Mouse (Mus musculus) heart, postnatal 14 days (tissue): ENCODE measurements around the gene Lipe. TPM values are rescaled to one million over a fixed set of nuclear protein-coding genes. Genes with fewer than 3 reads are reported as not detected.
A peak's percentile ranks its signal among the peaks of the same experiment; 100 is the strongest.
"Not testable (repeated sequence)": the region's sequence is repeated elsewhere in the genome, so short reads cannot be mapped to it uniquely, and the experiment has no call there.

ENCODE experiments used
- DNase-seq, 2 experiments: peaks; one replicate each; pipeline ENCODE4 v3.0.0; 2021 to 2022
- intact Hi-C: fragments of 180-260 bp; cut with DNase I; formaldehyde crosslinking; loops from one replicate; pipeline ENCODE4 v1.15.1; 2025
- long read RNA-seq, 2 experiments: library from polyadenylated mRNA; stranded (forward); transcript quantifications; one replicate each; pipeline ENCODE4 v2.0.0; 2021
- total RNA-seq, 2 experiments: library from RNA; stranded (reverse); gene quantifications; 2 replicates each; pipeline ENCODE4 v1.2.3; 2021

Gene Lipe
- 10 to 100 TPM; 43.2 to 55.0 TPM for total RNA-seq
- long read RNA-seq, experiment 1, partial matches to known transcripts: 3 of 9 reads
- long read RNA-seq, experiment 1, other reads (novel, unspliced or antisense): 0 of 9 reads
- long read RNA-seq, experiment 2, partial matches to known transcripts: 2 of 12 reads
- long read RNA-seq, experiment 2, other reads (novel, unspliced or antisense): 3 of 12 reads

DNA sequence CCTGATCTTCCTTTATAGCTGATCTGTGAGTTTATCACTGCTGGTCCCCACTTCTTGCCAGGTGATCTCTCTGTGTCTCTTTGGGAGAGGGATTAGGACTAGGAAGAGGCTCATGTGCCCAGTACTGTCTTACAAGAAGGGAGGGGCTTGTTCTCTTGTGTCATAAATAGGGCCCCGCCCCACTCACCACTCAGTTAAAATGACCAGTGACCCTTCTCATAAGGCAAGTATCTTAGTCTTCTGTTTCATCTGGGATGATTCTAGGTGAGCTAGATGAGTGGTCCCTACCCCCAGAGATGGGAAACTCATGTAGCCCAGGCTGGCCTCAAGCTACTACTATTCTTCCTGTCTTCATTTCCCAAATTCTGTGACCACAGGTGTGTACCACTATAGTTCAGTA, at the start of gene Lipe:
Gene Lipe, minus strand, starts transcription at position 101 of the 400 bp plus-strand sequence.
- intact Hi-C loops: loop anchor here (5.0 kb wide), 1 partner anchor 156 kb away; no protein-coding TSS in a partner anchor
- no peak for DNase-seq

DNA sequence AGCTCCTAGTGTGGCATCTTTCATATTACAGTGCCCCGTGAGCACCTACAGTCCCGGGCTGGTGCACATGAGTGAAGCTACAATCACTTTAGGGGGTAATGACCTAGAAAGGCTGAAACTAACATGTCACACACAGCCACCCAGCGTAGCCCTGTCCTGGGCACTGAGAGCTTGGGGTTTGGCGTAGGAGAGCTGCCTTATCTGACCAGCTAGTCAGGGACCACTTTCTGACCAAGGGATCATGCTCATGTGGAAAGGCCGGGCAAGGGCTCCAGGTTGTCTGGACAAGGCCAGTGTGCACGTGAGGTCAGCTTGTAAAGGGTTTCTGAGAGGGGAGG, 42.3 kb upstream of the Lipe start:
- DNase-seq: no peak
- intact Hi-C loops: no loop called here

DNA sequence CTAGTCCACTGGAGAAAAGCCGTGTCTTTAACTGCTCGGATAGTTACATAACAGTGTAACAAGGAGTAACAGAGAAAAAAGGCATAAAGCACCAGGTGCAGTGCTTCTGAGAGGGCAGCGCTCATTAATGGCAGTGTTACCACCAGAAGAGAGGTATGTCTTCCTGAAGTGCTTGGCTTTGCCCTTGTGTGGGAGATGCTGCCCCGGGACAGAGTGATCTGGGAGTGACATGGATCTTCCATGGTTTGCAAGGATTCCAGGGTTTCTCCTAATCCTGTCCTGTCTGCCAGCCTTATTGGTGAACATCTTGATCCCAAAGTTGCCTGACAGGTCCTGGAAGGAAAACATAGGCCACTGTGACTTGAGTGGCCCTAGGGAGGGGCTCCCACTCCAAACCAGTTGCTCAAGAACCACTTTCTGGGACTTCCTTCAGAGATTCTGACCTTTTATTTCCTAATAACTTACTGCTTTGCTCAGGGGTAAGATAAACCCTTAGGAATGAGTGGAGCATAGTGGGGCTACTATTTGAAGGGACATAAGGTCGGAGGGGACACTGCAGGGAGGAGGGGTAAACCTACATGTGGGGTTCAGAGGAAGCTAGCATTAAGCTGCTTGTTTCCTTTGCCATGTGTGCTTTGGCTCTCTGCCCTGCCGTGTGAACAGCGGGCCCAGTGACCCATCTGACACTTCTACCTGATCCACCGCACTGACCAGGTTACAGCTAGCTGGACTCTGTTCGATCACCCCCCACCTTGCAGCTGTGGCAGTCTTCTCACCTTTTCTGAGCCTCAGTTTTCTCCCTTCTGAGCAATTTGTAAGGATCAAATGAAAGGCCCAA, 41.7 kb upstream of the Lipe start:
- no peak for DNase-seq
- intact Hi-C loops: no loop called here

DNA sequence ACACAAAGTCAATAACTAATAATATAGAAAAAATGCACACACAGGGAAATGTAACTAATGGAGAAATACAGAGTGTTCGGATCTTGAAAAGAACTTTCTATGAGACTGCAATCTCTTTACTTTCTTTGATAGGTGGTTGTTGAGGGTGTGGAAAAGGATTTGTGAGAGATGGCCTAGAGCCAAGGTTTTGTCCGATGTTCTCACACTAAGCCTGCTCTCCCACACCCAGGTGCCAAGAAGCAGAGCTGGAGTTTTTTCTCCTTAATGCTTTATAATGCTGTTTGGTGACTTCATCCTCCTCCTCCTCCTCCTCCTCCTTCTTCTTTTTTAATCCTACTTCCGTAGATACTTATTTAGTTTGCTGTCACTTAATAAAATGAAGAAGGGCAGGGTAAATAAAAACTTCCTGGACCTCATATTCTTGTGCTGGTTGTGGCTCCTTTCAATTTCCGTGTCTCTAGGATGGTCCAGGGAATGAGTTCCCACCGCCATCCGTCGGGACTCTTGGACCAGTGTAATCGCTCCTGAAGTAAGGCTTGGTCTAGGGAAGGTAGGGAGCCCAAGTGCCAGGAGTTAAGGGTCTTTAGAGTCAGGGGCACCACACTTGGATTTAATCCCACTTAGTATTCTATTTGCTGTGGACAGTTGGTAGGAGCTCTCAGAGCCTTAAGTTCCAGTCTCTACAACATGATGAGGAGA, 40.8 kb upstream of the Lipe start:
- DNase-seq: no peak
- intact Hi-C loops: no loop called here

DNA sequence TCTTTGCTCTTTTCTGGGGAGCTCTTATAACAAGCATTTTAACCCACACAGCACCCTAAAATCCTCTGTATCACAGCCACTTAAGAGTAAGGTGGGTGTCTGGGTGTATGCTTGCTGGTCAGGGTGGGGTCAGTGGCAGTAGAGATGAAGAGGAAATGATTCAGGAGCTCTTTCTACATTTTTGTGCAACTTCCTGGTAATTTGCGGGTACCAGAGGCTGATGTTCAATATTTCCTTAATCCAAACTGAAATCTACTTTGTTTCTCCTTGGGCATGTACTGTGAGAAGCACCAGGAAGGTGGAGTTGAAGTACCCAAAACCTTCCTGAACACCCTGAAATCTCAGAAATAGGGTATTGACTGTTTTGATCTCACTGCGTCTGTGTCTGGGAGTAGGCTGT, 38.2 kb upstream of the Lipe start:
- intact Hi-C loops: no loop called here
- DNase-seq: no peak

DNA sequence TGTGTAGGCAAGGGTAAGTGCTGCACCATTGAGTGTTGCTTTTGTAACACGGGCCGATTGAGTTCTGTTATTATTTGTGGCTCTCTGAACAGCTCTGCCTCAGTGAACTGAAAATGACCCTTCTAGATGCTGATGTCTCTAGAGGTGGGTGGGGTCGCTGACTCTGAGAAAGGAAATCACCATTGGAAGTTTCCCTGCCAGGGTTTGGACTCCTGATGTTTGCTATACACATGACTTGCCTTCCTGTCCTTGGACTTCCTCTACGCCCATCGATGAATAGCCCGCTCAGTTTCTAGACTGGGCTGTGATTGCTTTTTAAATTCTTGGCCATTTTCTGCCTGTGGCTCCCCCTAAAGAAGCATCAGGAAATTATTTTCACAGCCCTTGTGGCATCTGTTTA, 37.7 kb upstream of the Lipe start:
- intact Hi-C loops: no loop called here
- peak in 1 of 2 experiments; percentile 24 for DNase-seq

DNA sequence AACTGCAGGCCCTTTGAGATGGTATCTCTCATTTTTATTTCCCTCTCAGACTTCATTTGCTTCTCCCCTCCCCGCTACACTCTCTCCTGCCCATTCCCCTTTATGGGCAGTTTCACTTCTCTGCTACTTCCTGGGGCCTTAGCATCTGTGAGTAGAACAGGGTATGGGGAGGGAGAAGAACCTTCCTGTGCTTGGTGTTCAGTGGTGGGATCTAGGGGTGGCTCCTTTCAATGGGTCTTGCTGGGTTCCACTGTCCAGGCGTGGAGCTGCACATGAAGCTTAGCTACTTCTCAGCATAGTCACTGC, 37.0 kb upstream of the Lipe start:
- intact Hi-C loops: loop anchor here (2.0 kb wide), 1 partner anchor 41 kb away; the partner anchor contains the start of gene Ceacam1
- DNase-seq: no peak

DNA sequence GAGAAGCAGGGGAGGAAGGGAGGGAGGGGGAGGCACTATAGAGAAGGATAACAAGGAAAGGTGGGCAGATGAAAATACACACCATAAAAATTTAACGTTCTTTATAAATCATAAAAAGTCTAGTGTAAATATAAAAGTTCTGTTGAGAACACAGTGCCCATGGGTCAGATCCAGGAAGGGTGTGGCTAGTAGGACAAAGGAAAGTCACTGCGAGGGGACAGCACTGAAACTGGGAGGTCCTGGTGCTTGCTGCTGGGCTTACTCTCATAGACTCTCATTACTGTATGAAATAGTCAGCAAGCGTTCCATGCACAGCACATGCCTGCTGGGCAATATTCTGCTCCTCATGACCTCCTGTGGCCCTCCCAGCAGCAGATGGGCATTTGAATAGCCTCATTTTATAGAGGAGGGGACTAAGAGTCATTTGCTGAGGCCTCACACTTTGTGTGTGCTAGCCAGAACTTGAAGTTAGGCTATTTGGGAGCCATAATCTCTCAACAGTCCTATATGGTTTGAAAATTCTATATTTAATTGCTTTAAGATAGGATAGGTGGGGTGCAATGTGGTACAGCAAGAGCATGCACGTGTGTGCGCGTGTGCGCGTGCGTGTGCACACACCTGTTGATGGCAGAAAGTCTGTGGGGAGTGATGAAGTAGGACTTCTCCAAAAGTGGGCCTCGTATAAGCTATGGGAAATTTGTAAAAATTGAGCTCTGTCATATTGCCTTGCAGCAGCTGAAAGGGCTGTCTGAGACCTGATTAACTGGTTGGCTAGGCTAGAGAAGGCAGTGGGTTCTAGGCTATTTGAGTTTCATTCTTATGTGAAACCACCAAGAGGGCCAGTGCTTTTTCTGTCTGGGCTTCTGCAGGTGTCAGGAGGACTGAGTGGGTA, 36.4 kb upstream of the Lipe start:
- no peak for DNase-seq
- intact Hi-C loops: loop anchor here (2.0 kb wide), 1 partner anchor 42 kb away; the partner anchor contains the start of gene Ceacam1

DNA sequence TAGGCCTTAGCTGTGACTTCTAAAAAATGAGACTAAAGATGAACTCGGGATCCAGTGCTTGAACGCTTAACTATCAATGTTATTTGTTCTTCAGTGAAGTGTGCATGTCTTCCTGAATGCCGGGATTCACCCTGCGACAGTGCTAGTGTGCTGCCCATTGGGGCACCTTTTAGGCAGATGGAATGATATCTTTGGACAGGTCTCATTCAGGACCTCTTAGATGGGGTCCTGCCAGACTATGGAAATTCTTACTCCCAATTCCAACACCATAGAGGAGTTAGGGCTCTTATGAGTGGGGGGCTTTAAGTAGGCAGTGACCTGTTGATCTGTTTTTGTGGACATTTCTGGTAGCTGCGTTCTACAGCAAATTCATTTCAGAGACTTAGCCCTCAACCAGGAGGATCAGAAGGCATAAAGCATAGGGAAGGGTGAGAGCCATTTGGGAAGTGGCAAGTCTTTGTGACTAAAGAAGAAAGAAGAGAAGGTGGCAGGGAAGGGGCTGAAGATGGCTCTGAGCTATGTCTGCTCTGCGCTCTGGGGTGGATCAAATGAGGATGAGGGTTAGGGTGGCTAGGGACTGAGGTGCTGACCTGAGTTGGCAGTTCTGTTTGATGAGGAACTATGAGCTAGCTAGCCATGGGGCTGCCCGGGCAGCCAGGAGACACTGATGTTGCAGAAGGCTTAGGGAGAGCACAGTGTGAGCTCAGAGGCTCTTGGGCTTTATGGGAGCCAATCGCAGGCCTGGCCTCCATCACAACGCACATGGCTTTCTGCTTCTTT, 35.5 kb upstream of the Lipe start:
- DNase-seq: no peak
- intact Hi-C loops: loop anchor here (2.0 kb wide), 1 partner anchor 43 kb away; the partner anchor contains the start of gene Ceacam1

DNA sequence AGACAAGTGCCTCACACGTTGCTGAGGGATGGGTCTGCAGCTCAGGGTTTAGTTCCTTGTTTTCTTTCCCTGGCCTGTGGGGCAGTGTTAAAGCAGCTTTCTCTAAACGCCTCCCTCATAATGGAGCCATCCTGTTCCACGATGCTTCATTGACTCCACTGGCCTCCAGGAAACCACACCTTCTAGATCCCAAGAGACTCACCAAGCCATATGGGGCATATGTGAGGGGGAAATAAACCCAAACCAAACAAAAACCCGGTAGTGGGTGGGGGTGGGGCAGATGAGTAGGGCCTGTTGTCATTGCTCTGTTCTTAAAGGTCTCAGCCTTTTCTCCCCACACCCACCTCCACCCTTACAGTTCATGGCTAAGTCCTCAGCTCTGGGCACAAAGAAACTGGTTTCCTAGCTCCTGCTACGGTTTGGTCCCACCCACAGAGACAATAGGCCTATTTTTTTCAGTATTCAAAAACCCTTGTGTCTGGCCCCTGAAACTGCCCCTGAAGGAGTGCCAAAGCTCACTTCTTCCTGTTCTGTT, 34.6 kb upstream of the Lipe start:
- intact Hi-C loops: no loop called here
- DNase-seq: peak; percentile 34 to 38

DNA sequence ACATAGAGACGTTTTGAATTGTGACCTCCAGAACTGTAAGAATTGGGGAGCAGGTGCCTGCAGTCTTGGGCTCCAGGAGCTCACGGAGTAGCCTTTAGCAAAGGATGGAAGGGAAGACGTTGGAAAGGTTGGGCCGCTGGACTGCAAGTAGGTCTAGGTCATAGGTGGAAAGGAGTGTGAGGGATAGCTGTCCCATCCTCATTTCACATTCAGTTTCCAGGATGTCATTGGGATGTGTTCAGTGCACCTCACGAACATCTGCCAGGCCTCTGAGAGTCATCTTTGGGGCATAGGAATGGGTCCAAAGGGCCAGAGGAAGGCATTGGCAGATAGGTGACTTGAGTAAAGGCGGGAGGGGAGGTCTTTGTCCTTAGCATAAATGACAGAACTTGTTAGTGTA, 33.9 kb upstream of the Lipe start:
- intact Hi-C loops: no loop called here
- DNase-seq: no peak

DNA sequence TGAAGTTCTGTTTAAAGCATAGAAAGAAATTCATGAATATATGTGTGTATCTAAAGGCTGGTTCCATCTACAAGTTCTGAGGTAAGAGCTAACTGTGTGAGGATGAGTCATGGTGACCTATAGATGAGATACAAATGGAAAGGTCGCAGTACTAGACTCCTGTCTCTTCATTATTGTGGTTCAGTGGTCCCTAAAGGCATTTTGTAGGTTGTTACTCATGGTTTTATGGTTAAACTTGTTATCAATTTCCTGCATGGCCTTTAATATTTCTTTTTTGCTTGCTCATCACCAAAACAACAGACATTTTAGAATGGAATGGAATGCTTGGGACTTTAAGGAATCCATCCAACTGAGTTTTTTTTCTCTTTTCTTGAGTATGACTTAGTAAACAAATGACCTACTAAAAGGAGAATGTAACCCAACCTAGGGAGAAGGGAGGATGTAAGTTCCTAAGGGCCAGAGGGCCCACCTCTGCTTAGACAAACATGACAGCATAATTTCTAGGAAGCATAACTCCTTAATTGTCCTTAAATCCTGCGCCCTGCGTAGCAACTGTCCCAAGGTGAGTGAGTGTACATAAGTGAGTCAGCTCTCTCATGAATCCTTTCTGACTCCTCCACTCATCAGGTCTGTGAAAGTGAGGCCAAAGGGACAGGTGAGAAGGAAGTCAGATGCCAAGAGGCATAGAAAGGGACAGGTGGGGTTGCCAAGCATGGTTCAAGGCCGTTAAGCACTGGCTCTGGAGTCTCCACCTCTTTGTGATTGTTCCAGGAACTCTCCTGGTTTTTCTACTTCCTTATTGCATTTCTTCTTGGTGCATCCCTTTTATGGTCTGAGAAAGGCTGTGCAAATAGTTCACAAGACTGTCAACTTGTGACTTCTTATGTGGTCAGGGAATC, 31.6 kb upstream of the Lipe start:
- intact Hi-C loops: no loop called here

DNA sequence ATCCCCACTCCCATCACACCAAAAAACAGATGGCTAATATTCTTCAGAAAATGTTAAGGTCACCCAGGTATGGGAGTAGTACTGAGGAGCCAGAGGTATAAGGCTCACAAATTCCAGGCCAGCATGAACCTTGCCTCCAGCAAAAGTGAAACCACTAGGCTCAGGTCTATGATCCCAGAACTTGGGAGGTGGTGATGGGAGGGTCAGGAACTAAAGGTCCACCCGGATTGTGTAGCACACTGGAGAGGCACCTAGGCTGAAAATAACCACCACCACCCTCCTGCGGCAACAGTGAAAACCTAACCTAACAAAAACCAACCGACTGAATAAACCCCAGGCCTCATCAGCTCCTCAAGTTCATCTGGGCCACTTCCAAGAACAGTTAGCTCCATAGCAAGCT, 29.8 kb upstream of the Lipe start:
- no peak for DNase-seq
- intact Hi-C loops: no loop called here

More for the DNA sequence above, 31.6 kb upstream of the Lipe start:
- no peak for DNase-seq

DNA sequence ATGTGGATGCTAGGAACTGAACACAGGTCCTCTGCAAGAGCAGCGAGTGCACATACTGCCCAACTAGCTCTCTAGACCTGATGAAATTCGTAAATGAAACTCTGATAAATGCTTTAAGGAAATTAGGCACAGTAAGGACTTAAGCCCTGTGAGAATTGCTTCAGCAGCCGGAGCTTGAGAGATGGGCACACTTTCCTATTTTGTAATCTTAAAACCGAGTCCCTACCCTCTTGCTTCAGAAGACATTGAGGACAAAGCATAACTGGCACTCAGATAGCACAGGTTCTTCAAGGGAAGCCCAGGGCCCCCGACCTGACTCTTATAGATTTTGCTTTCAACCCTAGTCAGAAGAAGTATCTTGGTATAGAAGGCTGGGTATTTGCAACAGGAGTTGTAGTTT, 28.6 kb upstream of the Lipe start:
- intact Hi-C loops: no loop called here
- no peak for DNase-seq

DNA sequence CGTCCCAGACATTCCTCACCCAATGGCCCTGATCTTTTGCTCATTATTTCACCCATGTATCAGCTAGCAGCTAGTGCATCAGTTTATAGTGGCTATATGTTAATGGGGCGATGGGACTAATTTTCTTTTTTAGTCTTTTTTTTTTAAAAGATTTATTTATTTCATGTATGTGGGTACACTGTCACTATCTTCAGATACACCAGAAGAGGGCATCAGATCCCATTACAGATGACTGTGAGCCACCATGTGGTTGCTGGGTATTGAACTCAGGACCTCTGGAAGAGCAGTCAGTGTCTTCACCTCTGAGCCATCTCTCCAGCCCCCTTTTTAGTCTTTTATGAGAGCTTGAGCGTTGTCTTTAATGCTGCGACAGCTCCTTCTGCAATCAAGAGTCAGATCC, 27.9 kb upstream of the Lipe start:
- intact Hi-C loops, DNase-seq: not testable (repeated sequence)

DNA sequence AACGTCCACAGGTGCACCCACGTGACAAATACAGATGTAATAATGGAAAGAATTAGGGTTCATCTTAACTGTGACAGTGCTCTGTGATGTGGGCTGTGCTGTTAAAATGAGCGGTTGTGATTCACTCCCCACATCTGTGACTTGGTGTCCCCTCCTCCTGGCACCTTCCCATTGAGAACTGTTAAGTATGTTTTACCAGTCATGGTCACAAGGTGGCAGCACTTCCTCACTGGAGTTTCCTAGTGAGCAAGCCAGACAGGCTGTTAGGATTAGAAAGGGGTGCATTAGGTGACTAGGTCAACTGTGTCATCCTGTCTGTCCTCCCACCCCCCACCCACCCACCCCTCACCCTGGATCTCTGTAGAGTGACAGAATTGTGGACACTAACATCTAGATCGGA, 25.9 kb upstream of the Lipe start:
- intact Hi-C loops: loop anchor here (1.0 to 5.0 kb wide), 3 partner anchors 55 to 173 kb away; partner anchors contain the start of gene Ceacam2
- DNase-seq: peak; percentile 80 to 93

DNA sequence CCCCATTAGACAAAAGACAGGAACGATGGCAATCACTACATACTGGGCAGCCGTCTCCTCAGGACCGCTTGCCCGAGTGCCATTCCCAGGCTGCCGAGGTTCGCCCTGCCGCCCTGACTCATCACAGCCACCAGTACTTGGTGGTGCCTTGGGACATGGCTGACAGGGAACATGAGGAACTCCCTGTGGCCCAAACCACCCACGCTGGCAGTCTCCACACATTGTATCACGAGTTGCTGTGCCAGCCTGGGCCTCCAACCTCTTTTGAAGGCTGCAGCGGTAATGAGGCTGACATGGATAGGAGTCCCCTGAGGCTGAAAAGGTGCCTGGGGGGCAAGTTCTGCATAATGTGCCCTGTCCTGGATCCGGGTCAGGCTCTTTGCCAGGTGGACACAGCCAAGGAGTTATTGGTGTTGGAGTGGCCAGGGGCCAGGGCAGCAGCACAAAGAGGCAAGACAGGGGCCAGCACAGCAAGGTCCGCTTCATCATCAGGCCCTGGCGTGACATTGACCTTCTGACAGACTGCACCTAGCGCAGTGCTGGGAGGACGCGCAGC, 23.9 kb upstream of the Lipe start:
- intact Hi-C loops: loop anchor here (5.0 kb wide), 2 partner anchors 115 to 175 kb away; partner anchors contain the start of gene Ceacam2
- no peak for DNase-seq

DNA sequence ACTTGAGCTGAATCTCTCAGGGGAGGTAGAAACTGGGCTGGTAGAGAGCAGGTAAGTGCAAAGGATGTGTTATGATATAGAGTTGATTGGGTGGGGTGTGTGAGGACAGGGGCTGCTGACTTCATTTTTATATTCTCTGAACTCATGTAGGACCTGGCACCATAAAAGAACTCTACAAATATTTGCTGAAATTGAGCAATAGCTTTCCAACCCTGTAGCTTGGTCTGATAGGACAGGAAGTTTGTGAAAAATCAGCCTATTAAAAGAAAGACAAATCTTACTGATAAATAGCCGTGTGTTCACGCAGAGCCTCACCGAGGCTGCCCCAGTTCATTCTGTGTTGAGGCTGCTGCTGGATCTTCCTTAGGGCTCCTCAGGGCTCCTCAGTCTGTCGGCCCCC, 21.4 kb upstream of the Lipe start:
- DNase-seq: no peak
- intact Hi-C loops: loop anchor here (5.0 kb wide), 2 partner anchors 117 to 177 kb away; partner anchors contain the start of gene Ceacam2
